Mouse (Mus musculus): Measurements from ENCODE around the gene Taf6.

- TF ChIP-seq CHD2 (IDR thresholded peaks at IDR 0.05; ENCODE audit: low read length) = peak; percentile 78; the same call in 1 of the 2 replicates
- TF ChIP-seq USF2 (conservative IDR thresholded peaks at IDR 0.05; ENCODE audit: low read depth, low read length) = no peak
- TF ChIP-seq CHD1 (IDR thresholded peaks at IDR 0.05; ENCODE audit: low read depth, low read length) = no peak
- peak; percentile 81 for TF ChIP-seq POLR2A (IDR thresholded peaks at IDR 0.05; ENCODE audit: low read depth, low read length)
- peak; percentile 79; the same call in 1 of the 2 replicates for TF ChIP-seq IRF4 (IDR thresholded peaks at IDR 0.05; ENCODE audit: low read depth, low read length)
- peak; percentile 28 for TF ChIP-seq RAD21 (IDR thresholded peaks at IDR 0.05; ENCODE audit: low read depth, low read length)
- TF ChIP-seq CTCF (conservative IDR thresholded peaks at IDR 0.05 in 1 of 2, IDR thresholded peaks at IDR 0.05 in 1 of 2; ENCODE audit: low read depth in 2 of 2, low read length in 2 of 2) = peak; percentile 20 to 90; a peak in 2 of 4 replicates
- no peak for TF ChIP-seq EP300 (IDR thresholded peaks at IDR 0.05; ENCODE audit: low read length)
- TF ChIP-seq GABPA (IDR thresholded peaks at IDR 0.05; ENCODE audit: insufficient replicate concordance, low read depth, low read length) = peak; percentile 91
- peak; percentile 78 for TF ChIP-seq MAX (IDR thresholded peaks at IDR 0.05; ENCODE audit: low read length)
- peak; percentile 78 for TF ChIP-seq NELFE (IDR thresholded peaks at IDR 0.05; ENCODE audit: low read depth, low read length)
- no peak for TF ChIP-seq USF1 (IDR thresholded peaks at IDR 0.05; ENCODE audit: low read depth, low read length)
- no peak for TF ChIP-seq RCOR1 (conservative IDR thresholded peaks at IDR 0.05; ENCODE audit: low read depth, low read length)
- no peak for TF ChIP-seq E2F4 (IDR thresholded peaks at IDR 0.05; ENCODE audit: insufficient replicate concordance, low read depth, low read length)
These were observed 31.7 kb downstream of the Taf6 start, which contains the start of gene Zfp113 for GRCm38 (mm10) chr5:138155443-138155976.
